ENCODE assay signal across 8 mouse cellular contexts in genomic region chrX:102219126-102219525, GRCm38 (mm10). TPM values are rescaled to one million over a fixed set of nuclear protein-coding genes. Genes with fewer than 3 reads are reported as not detected.
DNase-seq lines count a peak whose midpoint lies in the region; ATAC-seq and TF ChIP-seq lines count a peak whose summit lies in the region.

No protein-coding gene starts in this region.

- H3K9ac ChIP-seq in forebrain, postnatal 0 days, result no peak overlapping the region
- H3K9ac ChIP-seq in forebrain, embryonic 15.5 days (replicated peaks), result no peak overlapping the region

- H3K4me3 ChIP-seq in forebrain, postnatal 0 days (ENCODE audit: low read depth, low read length), result no peak overlapping the region
- H3K4me3 ChIP-seq in forebrain, embryonic 15.5 days, result no peak overlapping the region
- H3K4me3 ChIP-seq in testis, adult 2 months (ENCODE audit: control insufficient read depth, low read depth, low read length), result no peak overlapping the region

- no peak for ATAC-seq in forebrain, postnatal 0 days
- no peak for ATAC-seq in forebrain, embryonic 15.5 days (replicated peaks)
- ATAC-seq in inflammation-experienced regulatory T-cells, adult 6 months, result peak; percentile 46

- no peak overlapping the region for H3K4me2 ChIP-seq in forebrain, postnatal 0 days (ENCODE audit: low read depth)
- no peak overlapping the region for H3K4me2 ChIP-seq in forebrain, embryonic 15.5 days (replicated peaks)

- H3K4me1 ChIP-seq in forebrain, postnatal 0 days (ENCODE audit: insufficient read depth), result no peaks in the 10 kb centered on the region
- no peaks in the 10 kb centered on the region for H3K4me1 ChIP-seq in forebrain, embryonic 15.5 days
- no peaks in the 10 kb centered on the region for H3K4me1 ChIP-seq in testis, adult 2 months (ENCODE audit: control insufficient read depth, insufficient read depth, low read length)

- TF ChIP-seq CTCF in forebrain, postnatal 0 days (IDR thresholded peaks at IDR 0.05; ENCODE audit: low read depth), result peak; percentile 55
- peak; percentile 13; the same call in 1 of the 2 replicates for TF ChIP-seq CTCF in testis, adult 2 months (IDR thresholded peaks at IDR 0.05; ENCODE audit: control insufficient read depth, insufficient read depth, insufficient replicate concordance, low read depth, low read length)

- peak; percentile 35 for DNase-seq in forebrain, postnatal 0 days
- DNase-seq in right cerebral cortex, adult 18-20 months, result peak; percentile 1
- no peak for DNase-seq in right cerebral cortex, postnatal 25 days
- DNase-seq in cerebellum, postnatal 10 days, result peak; percentile 62 to 69
- peak; percentile 59 for DNase-seq in lung, postnatal 36 days

- H3K9me3 ChIP-seq in forebrain, postnatal 0 days (ENCODE audit: low read length), result no peaks in the 10 kb centered on the region
- no peaks in the 10 kb centered on the region for H3K9me3 ChIP-seq in forebrain, embryonic 15.5 days

- no peak overlapping the region for H3K27ac ChIP-seq in forebrain, postnatal 0 days (ENCODE audit: low read depth, low read length)
- H3K27ac ChIP-seq in forebrain, embryonic 15.5 days (replicated peaks), result no peak overlapping the region
- no peak overlapping the region for H3K27ac ChIP-seq in testis, adult 2 months (ENCODE audit: control insufficient read depth, insufficient read depth, low read depth, low read length)

- H3K27me3 ChIP-seq in forebrain, postnatal 0 days (ENCODE audit: insufficient read depth, low read length), result no peaks in the 10 kb centered on the region
- no peaks in the 10 kb centered on the region for H3K27me3 ChIP-seq in forebrain, embryonic 15.5 days
- no peaks in the 10 kb centered on the region for H3K27me3 ChIP-seq in testis, adult 2 months (ENCODE audit: control insufficient read depth, insufficient read depth, low read length)

- H3K36me3 ChIP-seq in forebrain, postnatal 0 days (ENCODE audit: insufficient read depth), result no peaks in the 10 kb centered on the region
- H3K36me3 ChIP-seq in forebrain, embryonic 15.5 days, result no peaks in the 10 kb centered on the region
- H3K36me3 ChIP-seq in testis, adult 2 months (ENCODE audit: control insufficient read depth, insufficient read depth, low read length), result no peaks in the 10 kb centered on the region

- TF ChIP-seq POLR2A in testis, adult 2 months (IDR thresholded peaks at IDR 0.05; ENCODE audit: control insufficient read depth, low read depth, low read length), result no peak

- 26% methylated on average over 1 of the region's 1 CpGs for WGBS in forebrain, postnatal 0 days
- WGBS in forebrain, embryonic 15.5 days, result 22% methylated on average over 1 of the region's 1 CpGs

RNA-seq across cellular contexts. Expression of gene Rps4x, which starts 29.9 kb away (rescaled TPM):
- total RNA-seq in forebrain, postnatal 0 days (2014; rRNA removed), result 1,341 and 1,679 TPM in 2 replicates
- 432 and 524 TPM in 2 replicates for polyA plus RNA-seq in forebrain, postnatal 0 days (2015; fragmentation: Nextera tagmentation; extraction: Ambion mirVana)
- polyA plus RNA-seq in forebrain, embryonic 15.5 days (2015; fragmentation: Nextera tagmentation; extraction: Ambion mirVana), result 464 and 469 TPM in 2 replicates
- polyA plus RNA-seq in inflammation-experienced regulatory T-cells, adult 6 months (2017; shearing (Covaris generic)), result 1,000 to 10,000 TPM; 1,205 to 2,057 (median 1,820) TPM
- 27.2 and 39.7 TPM in 2 replicates for polyA plus RNA-seq in testis, adult 2 months (2012; rRNA removed)

RNA-seq across cellular contexts. Expression of gene Cited1, which starts 32.9 kb away (rescaled TPM):
- 7.2 and 7.5 TPM in 2 replicates for total RNA-seq in forebrain, postnatal 0 days (2014; rRNA removed)
- polyA plus RNA-seq in forebrain, postnatal 0 days (2015; fragmentation: Nextera tagmentation; extraction: Ambion mirVana), result 7.1 and 9.5 TPM in 2 replicates
- polyA plus RNA-seq in forebrain, embryonic 15.5 days (2015; fragmentation: Nextera tagmentation; extraction: Ambion mirVana), result 7.0 and 8.7 TPM in 2 replicates
- polyA plus RNA-seq in inflammation-experienced regulatory T-cells, adult 6 months (2017; shearing (Covaris generic)), result not detected
- 85.8 and 92.9 TPM in 2 replicates for polyA plus RNA-seq in testis, adult 2 months (2012; rRNA removed)

Comparison
In these comparisons a context has a peak if more than half of its experiments do, and no peak if none do; other contexts are left out.
1. RNA of gene Rps4x, which starts 29.9 kb away (polyA plus RNA-seq): 1,205 to 2,057 TPM in inflammation-experienced regulatory T-cells, adult 6 months, 464 to 469 TPM in forebrain, embryonic 15.5 days and 432 to 524 TPM in forebrain, postnatal 0 days; 27.2 to 39.7 TPM in testis, adult 2 months; every median in the first group is over 10 times any median in the second.